31 mouse cellular contexts compared by ENCODE assay signal in the genomic region with DNA sequence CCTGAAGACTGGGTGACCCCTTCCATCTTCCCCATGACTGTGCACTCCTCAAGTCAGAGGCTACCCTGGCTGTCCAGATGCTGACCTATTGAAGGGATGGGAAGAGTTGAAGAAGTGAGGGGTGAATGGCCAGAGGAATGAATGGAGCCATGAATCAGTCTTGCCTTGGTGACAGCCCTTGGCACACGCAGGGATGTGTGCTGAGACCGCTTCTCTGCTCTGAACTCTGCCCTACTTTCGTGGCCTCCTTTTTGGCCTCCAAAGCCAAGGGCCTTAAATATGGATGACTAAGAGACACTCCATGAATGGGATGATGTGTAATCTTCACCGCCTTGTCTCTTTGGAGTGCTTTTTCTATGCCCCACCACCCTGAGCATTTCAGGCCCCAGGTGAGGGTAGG.
DNase-seq lines count a peak whose midpoint lies in the region; ATAC-seq and TF ChIP-seq lines count a peak whose summit lies in the region.
"Had no signal": no experiment of that assay in that cellular context is flagged by ENCODE, and none has a peak within 500 bp of the region (broad histone marks: within the 10 kb centered on the region; RNA-seq: fewer than 3 reads in every experiment).

No protein-coding gene starts in this region.

- H3K27ac ChIP-seq in forebrain, embryonic 11.5 days (ENCODE audit: low read depth, low read length) = no peak overlapping the region
- H3K27ac ChIP-seq in forebrain, embryonic 13.5 days = no peak overlapping the region
- H3K27ac ChIP-seq in heart, embryonic 10.5 days = no peak overlapping the region
- H3K27ac ChIP-seq in limb, embryonic 10.5 days = peak overlapping the region; percentile 56; the same call in 1 of the 2 replicates
- H3K27ac ChIP-seq in cerebellum, adult 2 months (ENCODE audit: insufficient read depth, low read length) = no peak overlapping the region
- H3K27ac ChIP-seq: embryonic facial prominence, embryonic 12.5 days; hindbrain, embryonic 12.5 days; kidney, embryonic 15.5 days; layer of hippocampus, adult 2 months; liver, embryonic 13.5 days; midbrain, embryonic 12.5 days; neural tube, embryonic 12.5 days; stomach, postnatal 0 days had no signal

- H3K27me3 ChIP-seq in forebrain, embryonic 11.5 days (ENCODE audit: control insufficient read depth, insufficient read depth, low read length) = no peaks in the 10 kb centered on the region
- H3K27me3 ChIP-seq in forebrain, embryonic 13.5 days = no peaks in the 10 kb centered on the region
- peaks cover 35% of the 10 kb centered on the region for H3K27me3 ChIP-seq in heart, embryonic 10.5 days (ENCODE audit: insufficient read depth, poor library complexity, severe bottlenecking)
- H3K27me3 ChIP-seq in limb, embryonic 10.5 days (ENCODE audit: low read depth, poor library complexity, severe bottlenecking) = peaks cover 10% of the 10 kb centered on the region; the same call in 1 of the 2 replicates
- H3K27me3 ChIP-seq in cerebellum, adult 2 months (ENCODE audit: control insufficient read depth, insufficient read depth, low read length) = no peaks in the 10 kb centered on the region
- H3K27me3 ChIP-seq: midbrain, embryonic 12.5 days; neural tube, embryonic 12.5 days had no signal

- H3K4me2 ChIP-seq in forebrain, embryonic 11.5 days (ENCODE audit: low read depth, low read length, severe bottlenecking) = no peak overlapping the region
- H3K4me2 ChIP-seq in forebrain, embryonic 13.5 days = no peak overlapping the region
- H3K4me2 ChIP-seq: embryonic facial prominence, embryonic 12.5 days; hindbrain, embryonic 12.5 days; kidney, embryonic 15.5 days; limb, embryonic 15.5 days; liver, embryonic 13.5 days; midbrain, embryonic 12.5 days; neural tube, embryonic 12.5 days had no signal

- H3K9ac ChIP-seq in forebrain, embryonic 11.5 days (ENCODE audit: low read length) = no peak overlapping the region
- H3K9ac ChIP-seq in forebrain, embryonic 13.5 days = no peak overlapping the region
- H3K9ac ChIP-seq: embryonic facial prominence, embryonic 12.5 days; hindbrain, embryonic 12.5 days; kidney, embryonic 15.5 days; limb, embryonic 15.5 days; liver, embryonic 13.5 days; midbrain, embryonic 12.5 days; neural tube, embryonic 12.5 days had no signal

- intact Hi-C loops in heart, postnatal 14 days (cut with DNase I) = no loop called here

- H3K36me3 ChIP-seq in forebrain, embryonic 11.5 days (ENCODE audit: control insufficient read depth, insufficient read depth, low read length) = no peaks in the 10 kb centered on the region
- H3K36me3 ChIP-seq in forebrain, embryonic 13.5 days (ENCODE audit: poor library complexity, severe bottlenecking) = no peaks in the 10 kb centered on the region
- no peaks in the 10 kb centered on the region for H3K36me3 ChIP-seq in heart, embryonic 10.5 days
- no peaks in the 10 kb centered on the region for H3K36me3 ChIP-seq in limb, embryonic 10.5 days
- H3K36me3 ChIP-seq: embryonic facial prominence, embryonic 12.5 days; hindbrain, embryonic 12.5 days; kidney, embryonic 15.5 days; limb, embryonic 15.5 days; liver, embryonic 13.5 days; midbrain, embryonic 12.5 days; neural tube, embryonic 12.5 days had no signal

- peak; percentile 33 for DNase-seq in forebrain, embryonic 11.5 days (ENCODE audit: low spot score)
- DNase-seq in heart, embryonic 10.5 days (ENCODE audit: low spot score) = peak; percentile 42
- no peak for DNase-seq in heart, postnatal 14 days
- peak; percentile 80 for DNase-seq in adrenal gland, adult 8-10 months
- DNase-seq in limb, embryonic 10.5 days (ENCODE audit: low spot score) = no peak
- DNase-seq in left cerebral cortex, adult 11 months (ENCODE audit: low spot score) = no peak
- DNase-seq in cerebellum, adult 2 months = no peak
- DNase-seq: cerebellum, adult 9-11 months; embryo, embryonic 11 days; kidney, adult 18-20 months; kidney, postnatal 36 days; left cerebral cortex, postnatal 4 days; liver, embryonic 13.5 days; lung, adult 18-20 months; lung, postnatal 4 days; right cerebral cortex, adult 18-20 months; thymus, adult 2 months; thymus, postnatal 36 days had no signal

- TF ChIP-seq POLR2A in cerebellum, adult 2 months (IDR thresholded peaks at IDR 0.05; ENCODE audit: borderline replicate concordance, insufficient read depth, low read length) = no peak

- no peaks in the 10 kb centered on the region for H3K9me3 ChIP-seq in forebrain, embryonic 11.5 days (ENCODE audit: control insufficient read depth, low read length)
- H3K9me3 ChIP-seq in forebrain, embryonic 13.5 days (replicated peaks) = no peaks in the 10 kb centered on the region
- H3K9me3 ChIP-seq in heart, embryonic 10.5 days = no peaks in the 10 kb centered on the region
- H3K9me3 ChIP-seq in limb, embryonic 10.5 days (replicated peaks) = no peaks in the 10 kb centered on the region
- H3K9me3 ChIP-seq: embryonic facial prominence, embryonic 12.5 days; hindbrain, embryonic 12.5 days; kidney, embryonic 15.5 days; limb, embryonic 15.5 days; liver, embryonic 13.5 days; midbrain, embryonic 12.5 days; neural tube, embryonic 12.5 days had no signal

- H3K4me1 ChIP-seq in forebrain, embryonic 11.5 days (replicated peaks; ENCODE audit: control insufficient read depth, insufficient read depth, low read length) = no peaks in the 10 kb centered on the region
- H3K4me1 ChIP-seq in forebrain, embryonic 13.5 days = peaks cover 8% of the 10 kb centered on the region
- H3K4me1 ChIP-seq in heart, embryonic 10.5 days = peaks cover 14% of the 10 kb centered on the region
- peaks cover 69% of the 10 kb centered on the region for H3K4me1 ChIP-seq in limb, embryonic 10.5 days
- H3K4me1 ChIP-seq in cerebellum, adult 2 months (ENCODE audit: control insufficient read depth, insufficient read depth, low read length) = peaks cover 6% of the 10 kb centered on the region
- H3K4me1 ChIP-seq: megakaryocyte, embryonic 14.5 days; midbrain, embryonic 12.5 days had no signal

- no peak for TF ChIP-seq CTCF in cerebellum, adult 2 months (IDR thresholded peaks at IDR 0.05; ENCODE audit: borderline replicate concordance, insufficient read depth, low read depth, low read length)

- WGBS in forebrain, embryonic 11.5 days = 90% methylated on average over 4 of the region's 4 CpGs
- WGBS in forebrain, embryonic 13.5 days = 98% methylated on average over 4 of the region's 4 CpGs
- WGBS in heart, embryonic 10.5 days = 91% methylated on average over 4 of the region's 4 CpGs
- 95% methylated on average over 4 of the region's 4 CpGs for WGBS in limb, embryonic 10.5 days
- WGBS in cerebellum, adult 2 months = 97% methylated on average over 4 of the region's 4 CpGs

- no peak for ATAC-seq in forebrain, embryonic 11.5 days (replicated peaks; ENCODE audit: low FRiP score)
- no peak for ATAC-seq in forebrain, embryonic 13.5 days
- ATAC-seq: forebrain, embryonic 16.5 days; lung, postnatal 0 days had no signal

- H3K4me3 ChIP-seq in forebrain, embryonic 11.5 days (ENCODE audit: low read depth, low read length) = no peak overlapping the region
- H3K4me3 ChIP-seq in forebrain, embryonic 13.5 days = no peak overlapping the region
- no peak overlapping the region for H3K4me3 ChIP-seq in heart, embryonic 10.5 days
- no peak overlapping the region for H3K4me3 ChIP-seq in limb, embryonic 10.5 days
- no peak overlapping the region for H3K4me3 ChIP-seq in cerebellum, adult 2 months (replicated peaks; ENCODE audit: insufficient read depth, low read depth, low read length)
- H3K4me3 ChIP-seq: embryonic facial prominence, embryonic 12.5 days; hindbrain, embryonic 12.5 days; kidney, embryonic 15.5 days; layer of hippocampus, adult 2 months; limb, embryonic 15.5 days; liver, embryonic 13.5 days; megakaryocyte, embryonic 14.5 days; midbrain, embryonic 12.5 days; myocyte; neural tube, embryonic 12.5 days had no signal

Comparison
In these comparisons a context has a peak if more than half of its experiments do, and no peak if none do; other contexts are left out.
1. DNase-seq: peak in forebrain, embryonic 11.5 days (single experiment), heart, embryonic 10.5 days (single experiment) and adrenal gland, adult 8-10 months (single experiment); none in heart, postnatal 14 days (0 of 2), limb, embryonic 10.5 days (single experiment), left cerebral cortex, adult 11 months (single experiment) and cerebellum, adult 2 months (0 of 2).